Mouse (Mus musculus) liver, adult 2 months (tissue): ENCODE measurements around the gene Sgpp2.

Source experiments
- CTCF ChIP-seq: fragments of 200-500 bp; IDR thresholded peaks from 2 replicates; pipeline ENCODE4 v1.5.1; 2011; ENCODE audit warnings: low read depth, low read length, control low read depth
- POLR2A ChIP-seq: fragments of 200-500 bp; IDR thresholded peaks from 2 replicates; pipeline ENCODE4 v1.6.1; 2011; ENCODE audit warnings: low read length, control low read depth; ENCODE audit not compliant: insufficient read depth; ENCODE audit errors: extremely low read depth

DNA sequence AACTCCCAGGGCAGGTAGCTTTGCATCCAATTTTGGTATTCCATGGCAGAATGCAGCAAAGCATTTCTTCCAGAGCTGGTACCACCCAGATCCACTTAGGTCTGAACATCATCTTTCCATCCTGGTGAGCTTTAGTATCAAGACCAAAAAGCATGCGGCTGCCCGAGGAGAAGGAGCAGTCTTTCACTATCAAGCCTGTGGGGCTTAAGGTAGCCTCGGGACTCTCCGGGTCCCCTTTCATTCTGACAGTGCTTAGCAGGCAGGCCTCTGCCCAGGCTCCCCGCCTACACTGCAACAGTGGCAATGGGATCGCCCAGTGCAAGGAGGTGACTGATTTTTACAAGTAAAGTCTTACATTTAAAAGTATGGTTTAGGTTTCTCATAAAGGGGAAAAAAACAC is 142.4 kb downstream of the Sgpp2 start:
- TF ChIP-seq CTCF (no peak), POLR2A (no peak)
